ENCODE assay signal across 10 mouse cellular contexts in genomic region chr7:115204916-115205315, GRCm38 (mm10).
A peak's percentile ranks its signal among the peaks of the same experiment; 100 is the strongest.
DNase-seq lines count a peak whose midpoint lies in the region; ATAC-seq and TF ChIP-seq lines count a peak whose summit lies in the region.
"Had no signal": no experiment of that assay in that cellular context is flagged by ENCODE, and none has a peak within 500 bp of the region (broad histone marks: within the 10 kb centered on the region; RNA-seq: fewer than 3 reads in every experiment).

No protein-coding gene starts in this region.

- 26% methylated on average over 3 of the region's 3 CpGs for WGBS in intestine, embryonic 15.5 days
- 5% methylated on average over 3 of the region's 3 CpGs for WGBS in limb, embryonic 14.5 days

- peak; percentile 71; the same call in 1 of the 2 replicates for ATAC-seq in intestine, embryonic 15.5 days
- ATAC-seq in limb, embryonic 14.5 days (ENCODE audit: low FRiP score, low read depth), result peak; percentile 74
- ATAC-seq in inflammation-experienced regulatory T-cells, adult 6 months, result no peak
- ATAC-seq: midbrain, embryonic 13.5 days had no signal

- no peaks in the 10 kb centered on the region for H3K4me1 ChIP-seq in intestine, embryonic 15.5 days (replicated peaks)
- H3K4me1 ChIP-seq in limb, embryonic 14.5 days (ENCODE audit: control insufficient read depth, insufficient read depth, low read length), result 0 out of 2 replicates have a peak, but pooled peaks cover 4% of the 10 kb centered on the region
- H3K4me1 ChIP-seq: midbrain, embryonic 13.5 days had no signal

- no peaks in the 10 kb centered on the region for H3K9me3 ChIP-seq in intestine, embryonic 15.5 days
- H3K9me3 ChIP-seq in limb, embryonic 14.5 days (ENCODE audit: control insufficient read depth, low read length), result no peaks in the 10 kb centered on the region
- H3K9me3 ChIP-seq: G1E; midbrain, embryonic 13.5 days had no signal

- no peaks in the 10 kb centered on the region for H3K27me3 ChIP-seq in intestine, embryonic 15.5 days (replicated peaks)
- no peaks in the 10 kb centered on the region for H3K27me3 ChIP-seq in limb, embryonic 14.5 days (ENCODE audit: control insufficient read depth, insufficient read depth, low read length)
- H3K27me3 ChIP-seq: midbrain, embryonic 13.5 days had no signal

- H3K9ac ChIP-seq in intestine, embryonic 15.5 days, result no peak overlapping the region
- H3K9ac ChIP-seq in limb, embryonic 14.5 days (ENCODE audit: low read depth, low read length, severe bottlenecking), result no peak overlapping the region
- H3K9ac ChIP-seq: midbrain, embryonic 13.5 days had no signal

- H3K4me2 ChIP-seq in intestine, embryonic 15.5 days (replicated peaks), result no peak overlapping the region
- H3K4me2 ChIP-seq in limb, embryonic 14.5 days (replicated peaks; ENCODE audit: low read depth, low read length, severe bottlenecking), result no peak overlapping the region; the same call in 1 of the 2 replicates
- H3K4me2 ChIP-seq: midbrain, embryonic 13.5 days had no signal

- no peak overlapping the region for H3K4me3 ChIP-seq in intestine, embryonic 15.5 days (replicated peaks)
- no peak overlapping the region for H3K4me3 ChIP-seq in limb, embryonic 14.5 days (replicated peaks; ENCODE audit: low read length)
- H3K4me3 ChIP-seq: midbrain, embryonic 13.5 days had no signal

- no peak overlapping the region for H3K27ac ChIP-seq in intestine, embryonic 15.5 days
- H3K27ac ChIP-seq in limb, embryonic 14.5 days (replicated peaks; ENCODE audit: low read depth, low read length), result no peak overlapping the region
- H3K27ac ChIP-seq: midbrain, embryonic 13.5 days had no signal

- H3K36me3 ChIP-seq in intestine, embryonic 15.5 days, result no peaks in the 10 kb centered on the region
- H3K36me3 ChIP-seq in limb, embryonic 14.5 days (ENCODE audit: control insufficient read depth, insufficient read depth, low read length), result no peaks in the 10 kb centered on the region
- H3K36me3 ChIP-seq: G1E; midbrain, embryonic 13.5 days had no signal

- peak; percentile 59 for DNase-seq in urinary bladder, postnatal 14 days (ENCODE audit: low spot score)
- no peak for DNase-seq in urinary bladder, postnatal 4 days (ENCODE audit: low spot score in 2 of 2)
- peak; percentile 64 for DNase-seq in limb, embryonic 14.5 days (ENCODE audit: low spot score)
- DNase-seq in testis, postnatal 10 days (ENCODE audit: low spot score), result no peak
- DNase-seq in left cerebral cortex, adult 11 months (ENCODE audit: low spot score), result no peak
- no peak for DNase-seq in cerebellum, adult 11 months

- TF ChIP-seq POLR2A in limb, embryonic 14.5 days (IDR thresholded peaks at IDR 0.05; ENCODE audit: borderline replicate concordance, extremely low read depth, insufficient read depth, insufficient read length), result no peak

Comparison
In these comparisons a context has a peak if more than half of its experiments do, and no peak if none do; other contexts are left out.
1. DNase-seq: peak in urinary bladder, postnatal 14 days (single experiment) and limb, embryonic 14.5 days (single experiment); none in urinary bladder, postnatal 4 days (0 of 2), testis, postnatal 10 days (single experiment), left cerebral cortex, adult 11 months (single experiment) and cerebellum, adult 11 months (single experiment).